Comparison of ENCODE assay signal across 8 mouse cellular contexts in genomic region chr14:76883231-76883651, GRCm38 (mm10).
DNase-seq lines count a peak whose midpoint lies in the region; ATAC-seq lines count a peak whose summit lies in the region.

No protein-coding gene starts in this region.

- H3K9me3 ChIP-seq in heart, embryonic 16.5 days (replicated peaks; ENCODE audit: control insufficient read depth, low read length): no peaks in the 10 kb centered on the region
- H3K9me3 ChIP-seq in forebrain, embryonic 12.5 days: no peaks in the 10 kb centered on the region
- no peaks in the 10 kb centered on the region for H3K9me3 ChIP-seq in liver, embryonic 15.5 days (replicated peaks)

- DNase-seq in heart, adult 8-10 months (ENCODE audit: low spot score): no peak
- DNase-seq in Muller cell, postnatal 12 days (ENCODE audit: inconsistent ontology term): peak; percentile 56
- DNase-seq in right cerebral cortex, postnatal 4 days: no peak
- no peak for DNase-seq in thymus, postnatal 14 days
- DNase-seq in embryo, embryonic 10.5 days (ENCODE audit: low spot score): no peak

- H3K4me1 ChIP-seq in heart, embryonic 16.5 days (ENCODE audit: control insufficient read depth, insufficient read depth, low read length): peaks cover 18% of the 10 kb centered on the region
- peaks cover 29% of the 10 kb centered on the region for H3K4me1 ChIP-seq in forebrain, embryonic 12.5 days
- H3K4me1 ChIP-seq in liver, embryonic 15.5 days (replicated peaks): peaks cover 36% of the 10 kb centered on the region

- no peak overlapping the region for H3K9ac ChIP-seq in heart, embryonic 16.5 days (ENCODE audit: low read length)
- no peak overlapping the region for H3K9ac ChIP-seq in forebrain, embryonic 12.5 days
- no peak overlapping the region for H3K9ac ChIP-seq in liver, embryonic 15.5 days

- peak; percentile 23; the same call in 1 of the 2 replicates for ATAC-seq in heart, embryonic 16.5 days (replicated peaks; ENCODE audit: extremely low read depth, insufficient read depth, low FRiP score)
- peak; percentile 55; the same call in 1 of the 2 replicates for ATAC-seq in forebrain, embryonic 12.5 days (ENCODE audit: low FRiP score)
- peak; percentile 98 for ATAC-seq in liver, embryonic 15.5 days (ENCODE audit: insufficient read depth)

- no peaks in the 10 kb centered on the region for H3K27me3 ChIP-seq in heart, embryonic 16.5 days (ENCODE audit: control insufficient read depth, insufficient read depth, low read length)
- no peaks in the 10 kb centered on the region for H3K27me3 ChIP-seq in forebrain, embryonic 12.5 days
- H3K27me3 ChIP-seq in liver, embryonic 15.5 days: peaks cover 4% of the 10 kb centered on the region; the same call in 1 of the 2 replicates

- H3K4me3 ChIP-seq in heart, embryonic 16.5 days (ENCODE audit: low read length): no peak overlapping the region
- H3K4me3 ChIP-seq in forebrain, embryonic 12.5 days (replicated peaks): no peak overlapping the region
- H3K4me3 ChIP-seq in liver, embryonic 15.5 days (replicated peaks): peak overlapping the region; percentile 21; the same call in 1 of the 2 replicates

- H3K36me3 ChIP-seq in heart, embryonic 16.5 days (ENCODE audit: control insufficient read depth, insufficient read depth): no peaks in the 10 kb centered on the region
- H3K36me3 ChIP-seq in forebrain, embryonic 12.5 days (replicated peaks): no peaks in the 10 kb centered on the region
- no peaks in the 10 kb centered on the region for H3K36me3 ChIP-seq in liver, embryonic 15.5 days (replicated peaks)

- peak overlapping the region; percentile 28; the same call in 1 of the 2 replicates for H3K27ac ChIP-seq in heart, embryonic 16.5 days (ENCODE audit: low read length)
- H3K27ac ChIP-seq in forebrain, embryonic 12.5 days: peak overlapping the region; percentile 77
- H3K27ac ChIP-seq in liver, embryonic 15.5 days (replicated peaks): peak overlapping the region; percentile 90

- peak overlapping the region; percentile 22; the same call in 1 of the 2 replicates for H3K4me2 ChIP-seq in heart, embryonic 16.5 days (ENCODE audit: low read depth, low read length)
- peak overlapping the region; percentile 27; the same call in 1 of the 2 replicates for H3K4me2 ChIP-seq in forebrain, embryonic 12.5 days
- peak overlapping the region; percentile 59 for H3K4me2 ChIP-seq in liver, embryonic 15.5 days

- WGBS in heart, embryonic 16.5 days: 28% methylated on average over 3 of the region's 3 CpGs
- 11% methylated on average over 3 of the region's 3 CpGs for WGBS in forebrain, embryonic 12.5 days
- WGBS in liver, embryonic 15.5 days (ENCODE audit: insufficient replicate concordance): 39% methylated on average over 3 of the region's 3 CpGs

Comparison
In these comparisons a context has a peak if more than half of its experiments do, and no peak if none do; other contexts are left out.
1. ATAC-seq: peak in every context shown above with its lines; median percentile 98 in liver, embryonic 15.5 days; 55 in forebrain, embryonic 12.5 days; 23 in heart, embryonic 16.5 days.
2. H3K27ac ChIP-seq: peak in every context shown above with its lines; median percentile 90 in liver, embryonic 15.5 days; 77 in forebrain, embryonic 12.5 days; 28 in heart, embryonic 16.5 days.